Mouse (Mus musculus) olfactory bulb, adult 2 months (tissue): ENCODE data around the gene C1qtnf7.

ENCODE experiments used
- CTCF ChIP-seq: fragments of 200-500 bp; IDR thresholded peaks from 2 replicates; pipeline ENCODE4 v1.5.1; 2012; ENCODE audit warnings: low read depth, mild to moderate bottlenecking, low read length, moderate library complexity; ENCODE audit not compliant: insufficient read depth
- POLR2A ChIP-seq: fragments of 200-500 bp; IDR thresholded peaks from 2 replicates; pipeline ENCODE4 v1.6.1; 2012; ENCODE audit warnings: mild to moderate bottlenecking, low read depth, low read length, moderate library complexity; ENCODE audit not compliant: insufficient read depth

DNA sequence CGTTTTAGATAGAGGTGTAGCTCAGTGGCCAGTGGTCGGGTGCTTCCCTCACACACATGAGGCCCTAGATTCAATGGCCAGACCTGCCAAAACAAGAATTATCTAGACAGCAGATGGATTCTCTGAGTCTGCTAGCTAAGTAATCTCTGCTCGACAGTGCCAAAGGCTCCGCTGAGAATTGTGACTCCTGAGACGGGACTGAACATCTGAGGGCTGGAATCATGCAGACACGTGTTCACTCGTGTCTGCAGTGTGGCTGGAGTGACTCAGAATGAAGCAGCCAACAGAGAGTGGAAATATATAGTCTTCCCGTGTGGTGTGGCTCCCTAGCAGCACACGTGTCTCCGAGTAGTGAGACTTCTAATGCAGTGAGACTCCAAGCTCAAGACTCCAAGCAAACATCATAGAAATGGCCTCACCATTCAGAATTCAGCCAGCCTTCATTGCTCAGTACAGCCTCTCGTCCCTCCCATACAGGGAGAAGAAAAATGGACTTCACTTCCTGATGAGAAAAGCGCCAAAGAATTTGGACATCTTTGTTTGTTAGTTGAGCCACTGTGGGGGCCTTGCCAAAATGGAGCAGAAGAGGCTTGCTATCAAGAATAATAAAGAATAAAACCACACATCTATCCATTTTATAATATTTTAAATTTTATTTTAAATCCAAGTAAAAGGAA is 131.9 kb downstream of the C1qtnf7 start:
- TF ChIP-seq POLR2A (no peak), CTCF (no peak)
